Mouse (Mus musculus) forebrain, embryonic 13.5 days (tissue): ENCODE measurements around the gene Insl5. TPM values are rescaled to one million over a fixed set of nuclear protein-coding genes. Genes with fewer than 3 reads are reported as not detected.

ENCODE experiments used
- ATAC-seq: fragments of 200-750 bp; cut with Nextera tagmentation; 2 replicates; pipeline ENCODE4 v1.8.0; 2017
- H3K27ac ChIP-seq: fragments of 300-500 bp; sonication (generic); 2 replicates; pipeline ENCODE4 v1.5.1; 2015; ENCODE audit warnings: inconsistent platforms, mild to moderate bottlenecking, moderate library complexity
- H3K27me3 ChIP-seq: fragments of 300-500 bp; sonication (generic); 2 replicates; pipeline ENCODE4 v1.6.1; 2015; ENCODE audit warnings: mild to moderate bottlenecking, inconsistent platforms
- H3K36me3 ChIP-seq: fragments of 300-500 bp; sonication (generic); 2 replicates; pipeline ENCODE4 v1.6.1; 2015; ENCODE audit warnings: mild to moderate bottlenecking, inconsistent platforms; ENCODE audit not compliant: poor library complexity, severe bottlenecking
- H3K4me1 ChIP-seq: fragments of 300-500 bp; sonication (generic); 2 replicates; pipeline ENCODE4 v1.6.1; 2015; ENCODE audit warnings: inconsistent platforms
- H3K4me2 ChIP-seq: fragments of 300-500 bp; sonication (generic); 2 replicates; pipeline ENCODE4 v1.6.1; 2015; ENCODE audit warnings: inconsistent platforms, mild to moderate bottlenecking, moderate library complexity
- H3K4me3 ChIP-seq: fragments of 300-500 bp; sonication (generic); 2 replicates; pipeline ENCODE4 v1.5.1; 2015; ENCODE audit warnings: mild to moderate bottlenecking, inconsistent platforms
- H3K9ac ChIP-seq: fragments of 300-500 bp; sonication (generic); 2 replicates; pipeline ENCODE4 v1.6.1; 2015; ENCODE audit warnings: mild to moderate bottlenecking, inconsistent platforms
- H3K9me3 ChIP-seq: fragments of 300-500 bp; sonication (generic); replicated peaks from 2 replicates; pipeline ENCODE4 v1.6.1; 2016; ENCODE audit warnings: inconsistent platforms
- WGBS: fragments of 180-500 bp; shearing (Covaris S2); methylation state at CpG from one replicate; pipeline ENCODE4 v1.1.7; 2015; 5-methylcytosine and 5-hydroxymethylcytosine counted together
- polyA plus RNA-seq: library from polyadenylated mRNA; unstranded; fragments of >200 nt; fragmentation: Nextera tagmentation; extraction: Ambion mirVana; gene quantifications from 2 replicates; pipeline ENCODE4 v1.2.1, GENCODE M21; 2015

The Insl5 gene
- polyA plus RNA-seq, 1 experiment from 2014 or later = 0.43 TPM

DNA sequence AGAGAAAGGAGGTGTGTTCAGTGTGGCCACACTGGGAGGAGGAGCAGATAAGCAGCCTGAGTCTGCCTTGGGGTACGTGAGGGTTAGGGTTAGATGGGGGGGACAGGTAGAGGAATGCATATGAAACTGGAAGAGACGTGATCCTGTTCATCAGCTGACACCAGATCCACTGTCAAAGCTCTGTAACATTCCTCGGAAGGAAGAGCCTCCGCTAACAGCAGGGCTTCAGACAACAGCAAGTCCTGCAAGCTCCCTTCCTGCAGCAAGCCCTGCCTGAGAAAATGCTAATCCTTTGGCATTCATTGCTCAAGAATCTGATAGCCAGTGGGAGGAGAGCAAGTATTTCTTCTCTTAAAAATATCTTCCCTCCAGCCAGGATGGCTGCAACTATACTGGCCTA is 13.2 kb downstream of the Insl5 start:
- no peaks in the 10 kb centered on the region for H3K27me3 ChIP-seq
- ATAC-seq = no peak
- no peaks in the 10 kb centered on the region for H3K9me3 ChIP-seq
- H3K4me1 ChIP-seq = peaks cover 13% of the 10 kb centered on the region
- H3K36me3 ChIP-seq = no peaks in the 10 kb centered on the region
- H3K27ac ChIP-seq = no peak overlapping the region
- H3K9ac ChIP-seq = peak overlapping the region; percentile 21; the same call in 1 of the 2 replicates
- WGBS = 5% methylated on average over 4 of the region's 4 CpGs
- H3K4me3 ChIP-seq = no peak overlapping the region
- H3K4me2 ChIP-seq = peak overlapping the region; percentile 14; the same call in 1 of the 2 replicates

DNA sequence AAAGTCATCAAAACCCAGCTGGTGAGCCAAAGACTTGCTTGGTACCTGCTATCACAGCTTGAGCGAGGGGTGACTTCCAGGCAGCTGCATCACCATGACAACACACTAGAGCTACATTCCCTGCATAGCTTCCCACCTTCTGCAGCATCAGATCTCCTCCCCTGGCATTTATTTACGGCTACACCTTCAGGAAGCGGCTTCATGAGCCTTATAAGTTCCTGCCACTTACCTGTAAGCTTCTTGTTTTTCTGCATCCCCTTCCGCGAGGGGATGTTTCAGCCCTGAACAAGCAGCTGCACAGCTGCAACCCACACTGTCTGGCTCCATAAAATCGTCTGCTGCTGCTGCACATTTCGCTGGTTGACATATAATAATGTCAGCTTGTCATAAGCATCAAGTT is 14.8 kb downstream of the Insl5 start:
- H3K4me2 ChIP-seq = no peak overlapping the region
- H3K9ac ChIP-seq = no peak overlapping the region
- no peaks in the 10 kb centered on the region for H3K9me3 ChIP-seq
- peak overlapping the region; percentile 40; the same call in 1 of the 2 replicates for H3K27ac ChIP-seq
- peak; percentile 78; the same call in 1 of the 2 replicates for ATAC-seq
- WGBS = 36% methylated on average over 7 of the region's 7 CpGs
- peaks cover 21% of the 10 kb centered on the region for H3K4me1 ChIP-seq
- H3K27me3 ChIP-seq = no peaks in the 10 kb centered on the region
- H3K36me3 ChIP-seq = no peaks in the 10 kb centered on the region
- H3K4me3 ChIP-seq = no peak overlapping the region

DNA sequence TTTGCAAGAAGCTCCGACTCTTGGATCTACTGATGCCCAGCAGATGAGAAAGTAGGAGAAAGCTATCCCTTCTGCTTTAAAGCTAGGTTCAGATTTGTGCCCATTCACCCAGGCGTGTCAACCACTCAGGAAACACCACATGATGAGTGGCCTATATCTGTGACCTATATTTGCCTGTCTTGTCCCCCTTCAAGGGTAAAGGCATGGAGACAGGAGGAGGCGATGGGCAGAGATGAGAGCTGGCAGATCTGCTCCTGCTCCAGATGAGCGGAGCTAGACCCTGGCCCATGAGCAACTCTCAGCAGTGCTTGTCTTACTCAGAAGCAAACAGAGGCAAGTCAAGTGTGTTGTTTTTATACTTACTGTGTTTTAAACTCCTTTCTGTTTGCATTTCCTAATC is 15.9 kb downstream of the Insl5 start:
- H3K4me3 ChIP-seq = no peak overlapping the region
- no peaks in the 10 kb centered on the region for H3K27me3 ChIP-seq
- no peaks in the 10 kb centered on the region for H3K36me3 ChIP-seq
- peaks cover 27% of the 10 kb centered on the region for H3K4me1 ChIP-seq
- no peak overlapping the region for H3K9ac ChIP-seq
- H3K9me3 ChIP-seq = no peaks in the 10 kb centered on the region
- no peak overlapping the region for H3K27ac ChIP-seq
- no peak overlapping the region for H3K4me2 ChIP-seq
- no peak for ATAC-seq
- whole genome bisulfite sequencing = 94% methylated on average over 4 of the region's 4 CpGs

DNA sequence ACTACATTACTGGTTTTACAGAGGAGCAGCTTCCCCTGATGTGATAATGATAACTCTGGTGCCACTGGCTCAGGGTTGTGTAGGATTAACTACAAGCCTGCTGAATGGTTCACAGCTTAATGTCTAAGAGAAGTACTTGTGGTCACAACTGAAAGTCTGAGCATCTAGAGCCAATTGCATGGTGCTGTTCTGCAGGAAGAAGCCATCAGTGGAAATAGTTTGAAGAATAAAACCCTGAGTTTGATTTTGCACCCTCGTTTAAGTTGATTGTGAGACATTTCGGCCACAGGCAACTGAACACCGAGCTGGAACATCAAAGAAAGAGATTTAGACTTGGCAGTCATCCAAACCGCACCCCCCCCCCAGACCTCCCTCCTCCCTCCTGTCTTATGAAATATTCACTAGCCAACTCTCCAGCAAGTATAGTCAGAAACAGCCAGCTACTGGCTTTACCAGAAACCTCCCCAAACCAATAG is 19.7 kb downstream of the Insl5 start:
- Histone ChIP-seq H3K27ac (peak overlapping the region; percentile 12), H3K9me3 (no peaks in the 10 kb centered on the region), H3K4me3 (no peak overlapping the region), H3K4me2 (no peak overlapping the region), H3K4me1 (peaks cover 18% of the 10 kb centered on the region), H3K27me3 (no peaks in the 10 kb centered on the region), H3K36me3 (no peaks in the 10 kb centered on the region), H3K9ac (no peak overlapping the region)
- peak; percentile 57; the same call in 1 of the 2 replicates for ATAC-seq
- 19% methylated on average over 4 of the region's 4 CpGs for WGBS

DNA sequence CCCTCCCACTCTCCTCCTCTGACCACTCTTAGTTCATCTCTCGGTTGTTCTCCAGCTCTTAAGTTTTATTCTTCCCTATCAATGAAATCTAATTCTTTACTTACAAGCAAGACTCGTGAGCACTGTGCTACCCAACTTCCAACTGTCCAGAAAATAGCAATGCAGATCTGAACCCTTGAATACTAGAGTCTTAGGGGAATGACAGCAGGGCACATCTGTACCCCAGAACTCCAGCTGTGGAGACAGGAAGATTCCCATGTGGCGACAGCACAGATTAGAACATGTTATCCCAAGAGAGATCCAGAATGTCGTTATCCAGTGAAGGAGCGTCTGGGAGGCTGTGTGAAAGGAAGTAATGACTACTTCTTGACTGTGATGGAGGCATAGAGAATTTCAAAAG is 20.4 kb downstream of the Insl5 start:
- Histone ChIP-seq H3K9me3 (no peaks in the 10 kb centered on the region), H3K4me3 (no peak overlapping the region), H3K27ac (no peak overlapping the region), H3K27me3 (no peaks in the 10 kb centered on the region), H3K9ac (no peak overlapping the region), H3K36me3 (no peaks in the 10 kb centered on the region), H3K4me2 (no peak overlapping the region), H3K4me1 (peaks cover 14% of the 10 kb centered on the region)
- no peak for ATAC-seq
- WGBS = 71% methylated on average over 5 of the region's 5 CpGs

DNA sequence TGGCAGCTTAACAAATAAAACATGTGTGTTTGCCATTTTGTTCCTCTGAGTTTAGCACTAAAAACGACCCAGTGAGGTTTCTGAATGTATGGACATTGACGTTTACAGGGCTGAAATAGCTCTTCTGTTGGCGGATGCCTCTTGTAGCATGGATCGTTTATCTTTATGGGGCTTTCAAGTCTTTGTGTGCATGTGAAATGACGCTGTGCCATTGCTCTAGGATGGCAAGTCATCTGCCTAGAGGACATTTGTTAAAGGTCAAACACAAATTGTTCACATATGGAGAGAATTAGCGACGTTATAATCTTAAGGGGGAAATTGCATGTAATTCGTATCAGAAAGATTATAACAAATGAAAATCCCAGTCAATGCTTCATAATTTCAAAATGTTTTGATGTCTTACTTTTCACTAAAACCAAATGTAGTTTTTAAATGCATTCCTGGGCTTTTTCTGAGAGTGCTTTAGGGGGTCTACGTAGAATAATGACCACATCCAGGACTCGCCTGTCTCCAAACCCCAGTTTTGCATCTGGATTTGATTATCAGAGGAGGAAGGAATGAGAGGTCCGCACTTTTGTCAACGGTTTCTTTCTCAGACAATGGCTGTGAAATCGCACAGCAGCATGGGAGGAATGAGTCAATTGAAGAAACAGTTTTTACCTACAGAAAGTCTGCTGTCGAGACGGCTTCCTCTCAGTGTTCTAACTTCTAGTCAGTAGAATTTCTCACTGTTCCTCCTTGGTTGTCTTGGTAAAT is 21.3 kb downstream of the Insl5 start:
- no peak overlapping the region for H3K4me2 ChIP-seq
- H3K4me1 ChIP-seq = peaks cover 14% of the 10 kb centered on the region
- H3K27ac ChIP-seq = no peak overlapping the region
- H3K27me3 ChIP-seq = no peaks in the 10 kb centered on the region
- no peaks in the 10 kb centered on the region for H3K36me3 ChIP-seq
- H3K9me3 ChIP-seq = no peaks in the 10 kb centered on the region
- no peak for ATAC-seq
- WGBS = 81% methylated on average over 15 of the region's 15 CpGs
- H3K4me3 ChIP-seq = no peak overlapping the region
- H3K9ac ChIP-seq = no peak overlapping the region

DNA sequence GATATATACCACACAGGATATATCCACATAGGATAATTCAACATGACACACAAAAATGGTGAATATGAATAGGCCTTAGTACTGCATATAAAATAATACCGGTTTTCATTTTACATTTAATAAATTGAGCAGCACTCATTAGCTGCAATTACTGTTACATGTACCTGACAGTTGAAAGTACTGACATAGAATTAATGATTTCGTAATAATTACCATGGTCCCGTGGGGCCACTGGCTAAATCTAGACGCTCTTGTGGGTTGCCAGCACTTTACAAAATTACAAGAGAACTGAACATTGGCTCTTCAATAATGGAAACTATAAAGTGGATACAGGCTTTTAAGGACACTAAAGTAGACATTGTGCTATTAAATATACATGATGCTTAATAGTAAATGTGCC is 22.0 kb downstream of the Insl5 start:
- Histone ChIP-seq H3K4me3 (no peak overlapping the region), H3K4me2 (no peak overlapping the region), H3K4me1 (peaks cover 14% of the 10 kb centered on the region), H3K9ac (no peak overlapping the region), H3K9me3 (no peaks in the 10 kb centered on the region), H3K27ac (no peak overlapping the region), H3K27me3 (no peaks in the 10 kb centered on the region), H3K36me3 (no peaks in the 10 kb centered on the region)
- no peak for ATAC-seq
- 86% methylated on average over 4 of the region's 4 CpGs for WGBS

DNA sequence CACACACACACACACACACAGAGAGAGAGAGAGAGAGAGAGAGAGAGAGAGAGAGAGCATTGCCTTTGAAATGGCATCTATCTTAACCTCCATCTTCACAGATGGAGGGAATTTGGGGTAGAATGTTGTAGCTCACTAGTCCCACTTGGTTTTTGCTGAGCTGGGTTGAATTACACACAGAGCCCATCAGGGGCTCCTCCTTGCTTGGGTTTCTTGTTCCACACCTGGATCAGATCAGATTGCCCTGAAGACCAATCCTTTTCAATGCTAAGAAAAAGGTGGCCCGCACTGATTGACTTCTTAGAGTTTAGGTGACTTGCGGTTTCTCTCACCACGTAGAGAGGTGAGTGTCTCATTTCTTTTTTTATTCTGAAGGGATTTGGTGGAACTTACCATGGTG is 35.0 kb downstream of the Insl5 start:
- no peak overlapping the region for H3K9ac ChIP-seq
- no peaks in the 10 kb centered on the region for H3K4me1 ChIP-seq
- no peak for ATAC-seq
- no peaks in the 10 kb centered on the region for H3K36me3 ChIP-seq
- no peaks in the 10 kb centered on the region for H3K9me3 ChIP-seq
- H3K27ac ChIP-seq = no peak overlapping the region
- H3K4me2 ChIP-seq = no peak overlapping the region
- H3K27me3 ChIP-seq = no peaks in the 10 kb centered on the region
- WGBS = 65% methylated on average over 3 of the region's 3 CpGs
- H3K4me3 ChIP-seq = no peak overlapping the region

DNA sequence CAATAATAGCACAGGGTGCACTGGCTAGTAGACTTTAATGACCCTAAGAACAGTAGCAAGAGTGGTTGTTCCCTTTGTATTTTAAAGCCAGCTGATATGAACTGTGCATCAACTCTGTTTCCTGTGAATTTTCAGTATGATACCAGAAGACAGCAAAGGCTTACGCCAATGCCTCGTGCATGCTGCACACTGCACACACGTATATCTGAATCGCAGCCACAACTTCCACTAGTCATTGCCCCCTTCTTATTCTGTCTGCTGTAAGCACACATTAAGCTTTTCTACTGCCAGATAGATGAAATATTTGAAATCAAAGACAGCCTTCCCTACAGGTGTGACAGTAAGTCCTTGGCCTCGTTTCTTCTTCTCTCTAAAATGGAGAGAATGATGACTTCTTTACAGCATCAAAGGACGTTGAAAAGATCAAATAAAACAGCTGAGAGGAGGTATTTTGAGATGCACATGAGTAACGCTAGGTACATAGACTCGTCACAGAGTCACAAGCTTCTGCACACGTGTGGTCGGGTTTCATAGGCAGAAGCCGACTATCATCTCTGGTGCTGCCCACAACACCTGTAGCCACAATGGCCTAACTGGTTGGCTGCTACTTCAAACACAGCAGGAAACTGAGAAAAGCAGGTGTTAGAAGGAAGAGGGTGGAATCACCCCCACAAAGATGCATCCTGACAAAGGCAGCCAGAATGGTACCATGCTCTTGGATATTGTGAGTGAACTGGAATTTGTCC is 35.9 kb downstream of the Insl5 start:
- no peak overlapping the region for H3K27ac ChIP-seq
- no peaks in the 10 kb centered on the region for H3K36me3 ChIP-seq
- WGBS = 87% methylated on average over 11 of the region's 11 CpGs
- no peak overlapping the region for H3K9ac ChIP-seq
- H3K9me3 ChIP-seq = no peaks in the 10 kb centered on the region
- no peaks in the 10 kb centered on the region for H3K27me3 ChIP-seq
- no peak for ATAC-seq
- no peak overlapping the region for H3K4me3 ChIP-seq
- no peak overlapping the region for H3K4me2 ChIP-seq
- no peaks in the 10 kb centered on the region for H3K4me1 ChIP-seq

DNA sequence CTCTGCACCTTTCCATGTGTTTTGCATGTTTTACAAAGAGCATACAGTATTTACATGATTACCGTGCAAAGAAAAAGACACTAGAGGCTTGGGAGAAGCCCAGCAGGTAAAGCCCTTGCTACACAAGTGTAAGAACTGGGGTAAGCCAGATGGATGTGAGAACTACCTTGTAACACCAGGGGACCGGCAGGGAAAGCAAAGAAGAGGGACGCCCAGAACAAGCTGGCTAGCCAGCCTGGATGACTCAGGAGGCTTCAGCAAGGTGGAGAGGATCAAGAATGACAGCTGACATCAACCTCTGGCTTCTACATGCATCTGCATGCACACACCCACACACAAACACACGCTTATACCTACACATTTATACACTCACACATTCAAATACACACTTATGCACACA is 36.6 kb downstream of the Insl5 start:
- Histone ChIP-seq H3K27me3 (no peaks in the 10 kb centered on the region), H3K9ac (no peak overlapping the region), H3K4me3 (no peak overlapping the region), H3K4me1 (no peaks in the 10 kb centered on the region), H3K27ac (no peak overlapping the region), H3K4me2 (no peak overlapping the region), H3K9me3 (no peaks in the 10 kb centered on the region), H3K36me3 (no peaks in the 10 kb centered on the region)
- WGBS = 72% methylated on average over 4 of the region's 4 CpGs
- ATAC-seq = no peak

DNA sequence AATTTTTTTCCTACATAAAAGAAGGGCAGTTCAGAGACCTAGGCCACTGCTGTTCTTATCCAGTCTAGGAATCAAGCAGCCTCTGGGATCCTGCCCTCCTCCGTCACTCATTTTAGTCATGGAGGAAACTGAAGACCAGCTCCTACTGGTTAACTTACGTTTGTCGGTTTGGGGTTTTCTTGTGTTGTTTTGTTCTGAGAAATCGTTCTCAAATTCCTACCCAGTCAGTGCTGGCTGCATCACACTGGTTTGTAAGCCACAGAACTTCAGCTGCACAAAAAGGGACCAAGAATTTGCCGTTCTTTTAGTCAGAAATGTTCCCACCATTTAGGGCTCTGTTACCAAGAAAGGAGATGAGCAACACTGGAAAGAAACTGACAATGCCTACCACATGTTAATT is 37.3 kb downstream of the Insl5 start:
- H3K27me3 ChIP-seq = no peaks in the 10 kb centered on the region
- no peak overlapping the region for H3K4me2 ChIP-seq
- no peaks in the 10 kb centered on the region for H3K36me3 ChIP-seq
- no peaks in the 10 kb centered on the region for H3K9me3 ChIP-seq
- ATAC-seq = no peak
- H3K4me3 ChIP-seq = no peak overlapping the region
- H3K4me1 ChIP-seq = no peaks in the 10 kb centered on the region
- H3K9ac ChIP-seq = no peak overlapping the region
- no peak overlapping the region for H3K27ac ChIP-seq
- WGBS = 76% methylated on average over 5 of the region's 5 CpGs

DNA sequence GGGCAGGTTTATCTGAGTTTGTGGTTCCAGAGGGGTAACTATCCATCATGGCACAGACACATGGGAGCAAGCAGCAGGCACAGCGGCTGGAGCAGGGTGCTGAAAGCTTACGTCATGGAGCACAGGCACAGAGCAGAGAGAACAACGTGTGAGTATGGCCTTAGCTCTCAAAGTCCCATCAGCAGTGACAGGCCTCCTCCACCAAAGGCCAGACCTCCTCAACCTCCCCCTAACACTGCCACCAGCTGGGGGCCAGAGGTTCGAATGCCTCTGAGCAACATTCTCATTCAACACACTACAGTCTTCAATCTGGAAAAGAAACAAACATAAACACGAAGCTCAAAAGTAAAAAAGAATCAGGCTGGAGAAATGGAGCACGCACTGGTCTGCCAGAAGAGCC is 38.1 kb downstream of the Insl5 start:
- Histone ChIP-seq H3K27me3 (no peaks in the 10 kb centered on the region), H3K27ac (no peak overlapping the region), H3K4me1 (no peaks in the 10 kb centered on the region), H3K4me2 (no peak overlapping the region), H3K9ac (no peak overlapping the region), H3K36me3 (no peaks in the 10 kb centered on the region), H3K9me3 (no peaks in the 10 kb centered on the region), H3K4me3 (no peak overlapping the region)
- WGBS = 83% methylated on average over 6 of the region's 6 CpGs
- ATAC-seq = no peak
